Mouse (Mus musculus) limb, embryonic 11.5 days (tissue): ENCODE data around the gene Gabrb1. TPM values are rescaled to one million over a fixed set of nuclear protein-coding genes. Genes with fewer than 3 reads are reported as not detected.

Experiments used
- ATAC-seq: fragments of 200-750 bp; cut with Nextera tagmentation; 2 replicates; pipeline ENCODE4 v1.8.0; 2017; ENCODE audit warnings: low read depth; ENCODE audit not compliant: insufficient number of reproducible peaks, low FRiP score, low TSS enrichment
- DNase-seq: peaks from one replicate; pipeline ENCODE4 v3.0.0-alpha.2; 2015; ENCODE audit warnings: low spot score
- H3K27ac ChIP-seq: fragments of 300-500 bp; sonication (generic); replicated peaks from 2 replicates; pipeline ENCODE4 v1.5.1; 2014; ENCODE audit warnings: low read depth, mild to moderate bottlenecking, low read length
- H3K27me3 ChIP-seq: fragments of 300-500 bp; sonication (generic); 2 replicates; pipeline ENCODE4 v1.6.1; 2014; ENCODE audit warnings: mild to moderate bottlenecking, low read length, mixed read lengths; ENCODE audit not compliant: control insufficient read depth, insufficient read depth
- H3K36me3 ChIP-seq: fragments of 300-500 bp; sonication (generic); 2 replicates; pipeline ENCODE4 v1.6.1; 2014; ENCODE audit warnings: mild to moderate bottlenecking, low read length, moderate library complexity, mixed read lengths; ENCODE audit not compliant: control insufficient read depth, insufficient read depth
- H3K4me1 ChIP-seq: fragments of 300-500 bp; sonication (generic); 2 replicates; pipeline ENCODE4 v1.6.1; 2014; ENCODE audit warnings: low read length, mixed read lengths; ENCODE audit not compliant: control insufficient read depth, insufficient read depth
- H3K4me2 ChIP-seq: fragments of 300-500 bp; sonication (generic); 2 replicates; pipeline ENCODE4 v1.6.1; 2014; ENCODE audit warnings: low read depth, mild to moderate bottlenecking, moderate library complexity; ENCODE audit not compliant: severe bottlenecking
- H3K4me3 ChIP-seq: fragments of 300-500 bp; sonication (generic); 2 replicates; pipeline ENCODE4 v1.5.1; 2014; ENCODE audit warnings: low read depth, low read length
- H3K9ac ChIP-seq: fragments of 300-500 bp; sonication (generic); 2 replicates; pipeline ENCODE4 v1.6.1; 2014; ENCODE audit warnings: mild to moderate bottlenecking, low read length
- H3K9me3 ChIP-seq: fragments of 300-500 bp; sonication (generic); 2 replicates; pipeline ENCODE4 v1.6.1; 2016; ENCODE audit warnings: low read length; ENCODE audit not compliant: control insufficient read depth
- WGBS: fragments of 180-500 bp; shearing (Covaris S2); extraction: QIAGEN DNeasy Blood & Tissue Kit; methylation state at CpG from one replicate; pipeline ENCODE4 v1.1.7; 2014; 5-methylcytosine and 5-hydroxymethylcytosine counted together
- polyA plus RNA-seq: library from polyadenylated mRNA; unstranded; fragments of >200 nt; fragmentation: Nextera tagmentation; extraction: Ambion mirVana; gene quantifications from 2 replicates; pipeline ENCODE4 v1.2.1, GENCODE M21; 2014

Gabrb1 gene
- polyA plus RNA-seq, 1 experiment from 2014 or later, result 0.21 TPM

DNA sequence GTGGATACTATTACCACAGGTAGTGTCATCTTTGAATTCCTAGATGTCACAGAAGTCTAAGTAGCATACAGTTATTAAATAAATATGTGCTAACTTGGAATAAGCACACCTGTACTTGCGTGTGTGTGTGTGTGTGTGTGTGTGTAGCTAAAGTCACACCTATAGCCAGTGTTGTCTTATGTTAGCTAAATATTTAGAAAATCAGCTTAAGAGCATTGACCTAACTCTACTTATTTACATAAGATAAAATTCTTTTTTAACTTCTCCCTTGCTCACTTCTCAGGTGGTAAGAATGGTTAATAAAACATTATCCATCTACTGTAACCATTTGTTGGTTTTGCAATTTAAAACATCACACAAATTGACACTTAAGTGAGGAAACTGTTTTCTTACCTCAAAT is 256.1 kb downstream of the Gabrb1 start:
- ATAC-seq (no peak), DNase-seq (no peak)
- Histone ChIP-seq H3K9me3 (no peaks in the 10 kb centered on the region), H3K9ac (no peak overlapping the region), H3K4me2 (no peak overlapping the region), H3K4me1 (no peaks in the 10 kb centered on the region), H3K27ac (no peak overlapping the region), H3K27me3 (no peaks in the 10 kb centered on the region), H3K36me3 (no peaks in the 10 kb centered on the region), H3K4me3 (no peak overlapping the region)
- WGBS, result 83% methylated on average over 1 of the region's 1 CpGs

DNA sequence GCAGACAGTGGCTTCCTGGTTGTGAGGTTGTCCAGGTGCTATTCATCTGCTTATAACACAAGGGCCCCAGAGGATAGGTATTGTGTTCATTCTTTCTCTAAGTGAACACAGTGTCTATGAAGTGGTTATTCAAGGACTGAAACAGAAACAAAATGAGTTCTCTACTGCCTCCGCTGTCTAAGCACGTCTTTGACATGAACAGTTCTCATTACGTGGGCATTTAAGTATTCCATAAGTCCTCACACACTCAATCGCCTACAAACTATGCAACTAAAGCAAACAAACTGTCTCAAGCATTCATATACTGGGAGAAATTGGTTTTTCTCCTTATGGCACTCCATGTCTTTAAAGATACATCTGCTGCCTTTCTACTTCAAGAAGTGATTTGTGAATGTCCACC is 257.8 kb downstream of the Gabrb1 start:
- Histone ChIP-seq H3K36me3 (no peaks in the 10 kb centered on the region), H3K9ac (no peak overlapping the region), H3K4me1 (no peaks in the 10 kb centered on the region), H3K4me2 (no peak overlapping the region), H3K27ac (no peak overlapping the region), H3K9me3 (no peaks in the 10 kb centered on the region), H3K4me3 (no peak overlapping the region), H3K27me3 (no peaks in the 10 kb centered on the region)
- ATAC-seq (no peak), DNase-seq (no peak)
- 93% methylated on average over 4 of the region's 4 CpGs for WGBS

DNA sequence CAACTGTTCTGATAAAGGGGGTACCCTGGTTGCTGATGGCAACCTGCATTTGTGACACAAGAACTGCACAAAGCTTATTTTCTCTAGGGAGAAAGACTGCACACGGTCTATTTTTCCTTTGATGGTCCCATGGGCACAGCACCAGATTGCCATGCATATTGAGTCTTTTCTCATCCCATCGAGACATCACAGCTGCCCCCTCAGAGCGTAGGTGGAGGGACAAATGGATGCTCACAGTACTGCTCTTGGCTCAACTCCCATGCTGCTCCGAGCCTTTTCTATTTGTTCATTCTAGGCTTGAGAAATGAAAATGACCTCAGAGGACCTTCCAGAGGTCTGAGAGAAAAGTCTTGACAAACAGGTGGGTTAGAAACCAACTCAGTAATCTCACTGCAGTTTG is 259.3 kb downstream of the Gabrb1 start:
- H3K4me1 ChIP-seq, result no peaks in the 10 kb centered on the region
- H3K9ac ChIP-seq, result no peak overlapping the region
- H3K27me3 ChIP-seq, result no peaks in the 10 kb centered on the region
- H3K4me2 ChIP-seq, result no peak overlapping the region
- H3K4me3 ChIP-seq, result no peak overlapping the region
- ATAC-seq (no peak), DNase-seq (no peak)
- no peaks in the 10 kb centered on the region for H3K9me3 ChIP-seq
- H3K36me3 ChIP-seq, result no peaks in the 10 kb centered on the region
- H3K27ac ChIP-seq, result no peak overlapping the region
- 88% methylated on average over 4 of the region's 4 CpGs for WGBS

GRCm38 (mm10) chr5:71923636-71924035 is 265.7 kb downstream of the Gabrb1 start:
- Histone ChIP-seq H3K4me1 (no peaks in the 10 kb centered on the region), H3K4me3 (no peak overlapping the region), H3K27ac (no peak overlapping the region), H3K36me3 (no peaks in the 10 kb centered on the region), H3K27me3 (no peaks in the 10 kb centered on the region), H3K9ac (no peak overlapping the region), H3K9me3 (no peaks in the 10 kb centered on the region), H3K4me2 (no peak overlapping the region)
- ATAC-seq, result no peak
- DNase-seq, result no peak
- WGBS, result 76% methylated on average over 4 of the region's 4 CpGs

DNA sequence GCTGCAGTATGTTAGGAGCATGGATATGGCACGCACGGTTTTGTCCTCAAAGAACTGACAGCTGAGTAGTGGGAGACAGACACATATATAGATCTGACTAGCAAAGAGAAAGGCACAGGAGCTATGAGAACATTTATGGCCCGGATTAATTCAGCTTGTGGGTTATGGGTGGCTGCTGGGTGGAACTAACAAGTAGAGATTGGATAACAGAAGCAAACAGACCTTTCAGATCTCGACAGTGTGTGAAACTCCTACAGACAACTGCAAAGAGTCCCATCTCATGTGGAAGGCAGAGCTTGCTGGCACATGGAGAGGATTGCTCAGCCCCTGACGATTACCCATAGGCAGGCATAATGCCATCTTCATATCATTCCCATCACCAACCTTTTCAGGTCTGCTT is 268.4 kb downstream of the Gabrb1 start:
- H3K9me3 ChIP-seq, result no peaks in the 10 kb centered on the region
- H3K27me3 ChIP-seq, result no peaks in the 10 kb centered on the region
- DNase-seq (no peak), ATAC-seq (no peak)
- H3K4me3 ChIP-seq, result no peak overlapping the region
- H3K4me1 ChIP-seq, result no peaks in the 10 kb centered on the region
- no peaks in the 10 kb centered on the region for H3K36me3 ChIP-seq
- no peak overlapping the region for H3K27ac ChIP-seq
- no peak overlapping the region for H3K4me2 ChIP-seq
- WGBS, result 82% methylated on average over 5 of the region's 5 CpGs
- H3K9ac ChIP-seq, result no peak overlapping the region

GRCm38 (mm10) chr5:71930036-71930435 is 272.1 kb downstream of the Gabrb1 start:
- Histone ChIP-seq H3K9me3 (no peaks in the 10 kb centered on the region), H3K4me2 (no peak overlapping the region), H3K4me1 (no peaks in the 10 kb centered on the region), H3K4me3 (no peak overlapping the region), H3K27me3 (no peaks in the 10 kb centered on the region), H3K9ac (no peak overlapping the region), H3K27ac (no peak overlapping the region), H3K36me3 (no peaks in the 10 kb centered on the region)
- DNase-seq, result no peak
- WGBS, result 87% methylated on average over 2 of the region's 2 CpGs
- no peak for ATAC-seq

DNA sequence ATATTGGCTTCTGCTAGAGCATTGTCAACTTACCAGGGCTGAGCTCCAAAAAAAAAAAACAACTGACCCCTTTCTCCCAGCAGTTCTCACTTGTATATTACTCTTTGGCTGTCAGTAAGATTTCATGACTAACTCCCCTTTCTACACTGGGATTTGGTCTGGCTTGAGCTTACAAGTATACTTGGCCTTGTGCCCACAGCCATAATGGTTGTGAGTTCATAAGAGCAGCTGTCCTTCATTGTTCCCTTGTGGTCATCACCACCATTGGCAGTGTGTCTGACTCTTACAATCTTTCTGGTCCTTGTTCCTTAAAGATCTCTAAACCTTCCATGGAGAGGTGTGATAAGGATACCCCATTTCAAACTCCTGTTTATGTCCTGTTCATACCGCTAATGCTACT is 293.5 kb downstream of the Gabrb1 start:
- no peaks in the 10 kb centered on the region for H3K9me3 ChIP-seq
- H3K27me3 ChIP-seq, result no peaks in the 10 kb centered on the region
- no peak for DNase-seq
- no peaks in the 10 kb centered on the region for H3K36me3 ChIP-seq
- no peak overlapping the region for H3K4me3 ChIP-seq
- H3K4me2 ChIP-seq, result no peak overlapping the region
- no peak for ATAC-seq
- H3K4me1 ChIP-seq, result no peaks in the 10 kb centered on the region
- H3K27ac ChIP-seq, result no peak overlapping the region
- WGBS, result 95% methylated on average over 1 of the region's 1 CpGs
- no peak overlapping the region for H3K9ac ChIP-seq

DNA sequence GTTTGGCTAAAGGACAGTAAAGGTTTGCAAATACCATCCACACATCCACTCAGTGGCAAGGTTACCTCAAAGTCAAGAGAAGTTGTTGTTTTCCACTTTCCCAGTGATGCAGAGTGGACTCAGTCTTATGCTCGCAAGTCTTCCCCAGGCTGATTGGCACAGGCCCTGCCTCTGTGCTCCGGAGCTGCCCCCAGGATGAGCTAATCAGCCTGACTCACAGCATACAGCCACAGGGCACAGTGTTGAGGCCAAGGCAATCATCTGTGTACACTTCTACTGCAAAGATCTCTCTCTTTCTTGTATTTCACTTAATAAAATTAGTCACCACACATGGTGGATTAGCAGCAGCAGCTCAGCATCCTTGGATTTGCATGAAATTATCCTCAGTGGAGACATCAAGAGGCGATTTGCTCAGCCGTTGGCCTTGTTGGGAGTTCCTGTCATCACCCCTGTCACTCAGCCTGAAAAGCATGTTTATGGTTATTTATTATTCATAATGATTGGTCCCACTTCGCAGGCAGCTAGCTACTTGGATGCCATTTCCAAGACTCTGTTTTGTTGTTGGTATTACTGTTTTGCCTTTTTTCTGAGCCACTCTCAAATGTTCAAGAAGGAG is 297.3 kb downstream of the Gabrb1 start:
- no peak overlapping the region for H3K9ac ChIP-seq
- no peak overlapping the region for H3K4me2 ChIP-seq
- no peaks in the 10 kb centered on the region for H3K9me3 ChIP-seq
- no peaks in the 10 kb centered on the region for H3K27me3 ChIP-seq
- no peak overlapping the region for H3K27ac ChIP-seq
- ATAC-seq, result no peak
- no peaks in the 10 kb centered on the region for H3K36me3 ChIP-seq
- no peak for DNase-seq
- no peak overlapping the region for H3K4me3 ChIP-seq
- no peaks in the 10 kb centered on the region for H3K4me1 ChIP-seq
- 71% methylated on average over 5 of the region's 5 CpGs for WGBS

GRCm38 (mm10) chr5:71964876-71965432 is 307.0 kb downstream of the Gabrb1 start:
- no peak for ATAC-seq
- H3K27ac ChIP-seq, result no peak overlapping the region
- DNase-seq, result no peak
- H3K9me3 ChIP-seq, result no peaks in the 10 kb centered on the region
- H3K4me2 ChIP-seq, result no peak overlapping the region
- H3K36me3 ChIP-seq, result no peaks in the 10 kb centered on the region
- no peaks in the 10 kb centered on the region for H3K4me1 ChIP-seq
- H3K9ac ChIP-seq, result no peak overlapping the region
- no peak overlapping the region for H3K4me3 ChIP-seq
- no peaks in the 10 kb centered on the region for H3K27me3 ChIP-seq
- WGBS, result 90% methylated on average over 4 of the region's 4 CpGs
